Mouse (Mus musculus) adipose tissue, adult 10 weeks (tissue): ENCODE measurements around the gene Rybp. TPM values are rescaled to one million over a fixed set of nuclear protein-coding genes. Genes with fewer than 3 reads are reported as not detected.

Experiments used
- polyA plus RNA-seq: library from polyadenylated mRNA; stranded (reverse); fragments of 350-450 nt; fragmentation: Illumina TruSeq; extraction: RNeasy Lipid Tissue Mini Kit (QIAGEN cat#74804); gene quantifications from one replicate; pipeline ENCODE4 v1.2.3, GENCODE M21; 2014; ENCODE audit warnings: low read depth, low replicate concordance

The Rybp gene
- 21.2 TPM for polyA plus RNA-seq

GRCm38 (mm10) chr6:100287334-100288015 lies at the start of gene Rybp:
Gene Rybp (minus strand): TSS chr6:100287485.

